ENCODE assay signal across 8 mouse cellular contexts in the genomic region with DNA sequence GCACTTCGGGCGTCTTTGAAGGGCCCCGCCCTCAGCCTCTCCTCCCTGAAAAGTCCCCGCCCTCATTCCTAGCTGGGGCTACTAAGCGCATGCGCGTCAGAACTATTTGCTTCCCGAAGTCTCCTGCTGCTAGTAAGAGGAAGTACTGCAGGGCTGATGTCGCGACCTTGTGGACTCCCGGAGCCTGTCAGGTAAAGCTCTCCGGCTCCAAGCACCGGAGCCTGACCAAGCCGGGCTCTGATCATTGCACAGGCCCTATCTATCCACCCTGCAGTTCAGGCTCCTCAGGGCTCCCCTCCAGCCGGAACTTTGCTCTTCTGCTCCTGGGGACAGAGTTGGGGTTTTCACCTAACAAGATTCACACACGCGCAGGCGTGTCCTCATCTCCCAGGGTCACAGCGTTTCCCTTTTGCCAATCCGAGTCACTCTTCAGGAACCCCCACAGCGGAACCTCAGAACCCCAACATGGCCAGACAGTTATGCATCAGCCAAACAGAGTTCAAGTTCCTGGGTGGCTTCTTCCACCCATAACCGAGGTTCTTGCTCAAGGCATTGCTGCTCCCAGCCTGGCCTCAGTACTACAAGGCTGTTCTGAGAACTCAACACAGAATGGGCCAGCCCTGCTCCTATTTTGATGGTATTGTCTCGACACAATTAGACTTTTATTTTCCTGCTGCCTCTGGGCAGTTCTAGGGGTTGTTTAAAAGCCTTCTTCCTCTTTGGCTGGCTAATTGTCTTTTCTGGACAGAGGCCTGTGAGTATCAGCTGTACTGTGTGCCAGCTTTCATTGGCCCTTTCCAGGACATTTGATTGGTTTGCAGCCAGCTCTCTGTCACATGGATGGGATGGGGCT. TPM values are rescaled to one million over a fixed set of nuclear protein-coding genes. Genes with fewer than 3 reads are reported as not detected.
DNase-seq lines count a peak whose midpoint lies in the region; ATAC-seq and TF ChIP-seq lines count a peak whose summit lies in the region.

A gene (plus strand): TSS at position 48 of the 853 bp plus-strand sequence.

- no peaks in the 10 kb centered on the region for H3K36me3 ChIP-seq in embryonic facial prominence, embryonic 12.5 days
- H3K36me3 ChIP-seq in intestine, postnatal 0 days (ENCODE audit: control insufficient read depth, insufficient read depth), result no peaks in the 10 kb centered on the region
- H3K36me3 ChIP-seq in midbrain, embryonic 10.5 days, result no peaks in the 10 kb centered on the region

- H3K9me3 ChIP-seq in embryonic facial prominence, embryonic 12.5 days, result no peaks in the 10 kb centered on the region
- no peaks in the 10 kb centered on the region for H3K9me3 ChIP-seq in intestine, postnatal 0 days (ENCODE audit: control insufficient read depth)
- H3K9me3 ChIP-seq in midbrain, embryonic 10.5 days (replicated peaks), result no peaks in the 10 kb centered on the region

- H3K4me2 ChIP-seq in embryonic facial prominence, embryonic 12.5 days (replicated peaks), result peak within 1 kb of the TSS; percentile 81
- H3K4me2 ChIP-seq in intestine, postnatal 0 days (replicated peaks; ENCODE audit: low read depth), result peak within 1 kb of the TSS; percentile 58

- TF ChIP-seq CTCF in intestine, postnatal 0 days (IDR thresholded peaks at IDR 0.05; ENCODE audit: low read depth), result peak; percentile 46

- ATAC-seq in embryonic facial prominence, embryonic 12.5 days (ENCODE audit: insufficient number of reproducible peaks, insufficient read depth, low FRiP score, low TSS enrichment), result peak; percentile 88
- ATAC-seq in granulocyte monocyte progenitor cell, adult 5-6 weeks (replicated peaks; ENCODE audit: poor library complexity, severe bottlenecking), result peak; percentile 89
- peak; percentile 91 for ATAC-seq in intestine, postnatal 0 days

- peak; percentile 92 to 94 for DNase-seq in adrenal gland, postnatal 36 days
- peak; percentile 72 to 73 for DNase-seq in left cerebral cortex, postnatal 36 days (ENCODE audit: low spot score in 2 of 2)
- DNase-seq in midbrain, embryonic 10.5 days (ENCODE audit: low spot score), result peak; percentile 89
- peak; percentile 57 for DNase-seq in right cerebral cortex, postnatal 4 days
- peak; percentile 94 for DNase-seq in yolk sac, embryonic 10.5 days (ENCODE audit: low spot score)

- H3K27ac ChIP-seq in embryonic facial prominence, embryonic 12.5 days, result peak within 1 kb of the TSS; percentile 74
- peak within 1 kb of the TSS; percentile 90 for H3K27ac ChIP-seq in intestine, postnatal 0 days (ENCODE audit: low read depth, low read length)
- H3K27ac ChIP-seq in midbrain, embryonic 10.5 days (replicated peaks), result peak within 1 kb of the TSS; percentile 82

- 3% methylated on average over 23 of the region's 23 CpGs for WGBS in embryonic facial prominence, embryonic 12.5 days
- under 1% methylated on average over 23 of the region's 23 CpGs for WGBS in intestine, postnatal 0 days
- 4% methylated on average over 23 of the region's 23 CpGs for WGBS in midbrain, embryonic 10.5 days

- peak within 1 kb of the TSS; percentile 57 for H3K4me3 ChIP-seq in embryonic facial prominence, embryonic 12.5 days
- H3K4me3 ChIP-seq in intestine, postnatal 0 days (ENCODE audit: low read depth, low read length), result peak within 1 kb of the TSS; percentile 53
- H3K4me3 ChIP-seq in midbrain, embryonic 10.5 days, result peak within 1 kb of the TSS; percentile 61

- peaks cover 9% of the 10 kb centered on the region; the same call in 1 of the 2 replicates for H3K4me1 ChIP-seq in embryonic facial prominence, embryonic 12.5 days
- H3K4me1 ChIP-seq in intestine, postnatal 0 days (replicated peaks; ENCODE audit: control insufficient read depth, insufficient read depth, low read length), result no peaks in the 10 kb centered on the region
- peaks cover 18% of the 10 kb centered on the region for H3K4me1 ChIP-seq in midbrain, embryonic 10.5 days

- H3K27me3 ChIP-seq in embryonic facial prominence, embryonic 12.5 days, result no peaks in the 10 kb centered on the region
- no peaks in the 10 kb centered on the region for H3K27me3 ChIP-seq in intestine, postnatal 0 days (replicated peaks; ENCODE audit: control insufficient read depth, insufficient read depth, low read length)
- H3K27me3 ChIP-seq in midbrain, embryonic 10.5 days (ENCODE audit: low read depth, poor library complexity, severe bottlenecking), result no peaks in the 10 kb centered on the region

- H3K9ac ChIP-seq in embryonic facial prominence, embryonic 12.5 days, result peak within 1 kb of the TSS; percentile 67
- peak within 1 kb of the TSS; percentile 58 for H3K9ac ChIP-seq in intestine, postnatal 0 days (ENCODE audit: low read depth, low read length)

- intact Hi-C loops in left cerebral cortex, postnatal 36 days (cut with DNase I), result no loop called here

RNA-seq across cellular contexts. Expression of the gene that starts here (rescaled TPM):
- 10 to 100 TPM; 46.5 to 73.1 TPM for total RNA-seq in adrenal gland, postnatal 36 days (2021)
- polyA plus RNA-seq in embryonic facial prominence, embryonic 12.5 days (2016; fragmentation: Nextera tagmentation; extraction: Ambion mirVana), result 12.8 and 13.6 TPM in 2 replicates
- 21.4 and 27.0 TPM in 2 replicates for total RNA-seq in granulocyte monocyte progenitor cell, adult 5-6 weeks (2014; fragmentation: Nextera tagmentation)
- total RNA-seq in granulocyte monocyte progenitor cell, adult 5-6 weeks (2017), result 14.1 and 18.5 TPM in 2 replicates
- 55.7 and 59.1 TPM in 2 replicates for polyA plus RNA-seq in intestine, postnatal 0 days (2015; fragmentation: Nextera tagmentation; extraction: Ambion mirVana)
- total RNA-seq in left cerebral cortex, postnatal 36 days (2021), result 1 to 10 TPM; 4.5 to 5.4 TPM
- 9.6 and 11.2 TPM in 2 replicates for polyA plus RNA-seq in midbrain, embryonic 10.5 days (2016; fragmentation: Nextera tagmentation; extraction: Ambion mirVana)

Comparison
In these comparisons a context has a peak if more than half of its experiments do, and no peak if none do; other contexts are left out.
1. Peak in every context shown above with its lines: DNase-seq, ATAC-seq, H3K4me3 ChIP-seq and H3K27ac ChIP-seq.